In the genomic region with DNA sequence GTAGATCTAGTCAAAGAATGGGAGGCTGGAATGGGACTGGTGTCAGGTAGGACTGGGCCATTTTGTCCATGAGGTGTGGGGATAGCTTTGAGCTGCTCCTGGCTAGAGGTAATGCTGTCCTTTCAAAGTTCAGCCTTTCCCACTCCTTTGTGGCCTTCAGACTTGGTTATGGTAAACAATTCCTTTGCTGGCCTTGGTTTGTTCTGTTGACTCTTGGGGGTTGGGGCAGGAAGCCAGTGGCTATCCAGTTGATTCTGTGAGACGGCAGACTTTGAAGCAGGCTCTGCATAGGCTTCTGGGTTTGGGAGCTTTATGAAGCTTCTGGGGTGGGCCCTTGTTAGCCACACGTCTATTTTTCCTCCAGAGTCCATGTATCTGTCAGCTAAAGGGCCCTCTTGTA, we compare ENCODE assay signal across 16 mouse cellular contexts. TPM values are rescaled to one million over a fixed set of nuclear protein-coding genes. Genes with fewer than 3 reads are reported as not detected.
DNase-seq lines count a peak whose midpoint lies in the region; ATAC-seq and TF ChIP-seq lines count a peak whose summit lies in the region.
"Had no signal": no experiment of that assay in that cellular context is flagged by ENCODE, and none has a peak within 500 bp of the region (broad histone marks: within the 10 kb centered on the region; RNA-seq: fewer than 3 reads in every experiment).

No protein-coding gene starts in this region.

- no peaks in the 10 kb centered on the region for H3K79me2 ChIP-seq in heart, adult 2 months (replicated peaks; ENCODE audit: control insufficient read depth, insufficient read depth, low read length)

- peak overlapping the region; percentile 37 for H3K4me2 ChIP-seq in liver, embryonic 12.5 days
- peak overlapping the region; percentile 35 for H3K4me2 ChIP-seq in liver, embryonic 16.5 days (ENCODE audit: low read depth, low read length)
- H3K4me2 ChIP-seq: embryonic facial prominence, embryonic 12.5 days; forebrain, embryonic 15.5 days; heart, embryonic 13.5 days; hindbrain, embryonic 14.5 days had no signal

- DNase-seq in ovary, postnatal 36 days (ENCODE audit: low spot score), result peak; percentile 43
- no peak for DNase-seq in ovary, postnatal 14 days (ENCODE audit: low spot score)
- DNase-seq in yolk sac, embryonic 10.5 days (ENCODE audit: low spot score), result peak; percentile 84
- no peak for DNase-seq in heart, adult 2 months
- no peak for DNase-seq in hindbrain, embryonic 10.5 days (ENCODE audit: low spot score)
- DNase-seq: adrenal gland, adult 8-10 months; adrenal gland, postnatal 36 days; gastrocnemius, postnatal 14 days; heart, postnatal 4 days had no signal

- peak overlapping the region; percentile 77 for H3K27ac ChIP-seq in liver, embryonic 12.5 days
- H3K27ac ChIP-seq in liver, embryonic 16.5 days (ENCODE audit: low read length), result peak overlapping the region; percentile 82
- H3K27ac ChIP-seq in heart, adult 2 months, result no peak overlapping the region
- H3K27ac ChIP-seq in hindbrain, embryonic 10.5 days, result no peak overlapping the region
- H3K27ac ChIP-seq: embryonic facial prominence, embryonic 12.5 days; forebrain, embryonic 15.5 days; heart, embryonic 13.5 days; hindbrain, embryonic 14.5 days had no signal

- intact Hi-C loops in heart, adult 2 months (cut with DNase I), result no loop called here

- H3K9me3 ChIP-seq in liver, embryonic 12.5 days (replicated peaks), result no peaks in the 10 kb centered on the region
- H3K9me3 ChIP-seq in liver, embryonic 16.5 days (replicated peaks; ENCODE audit: control insufficient read depth, low read length), result no peaks in the 10 kb centered on the region
- no peaks in the 10 kb centered on the region for H3K9me3 ChIP-seq in hindbrain, embryonic 10.5 days
- H3K9me3 ChIP-seq: embryonic facial prominence, embryonic 12.5 days; forebrain, embryonic 15.5 days; heart, embryonic 13.5 days had no signal

- ATAC-seq in liver, embryonic 12.5 days, result no peak
- peak; percentile 2; the same call in 1 of the 2 replicates for ATAC-seq in liver, embryonic 16.5 days (ENCODE audit: low read depth)
- no peak for ATAC-seq in megakaryocyte-erythroid progenitor cell, adult 5-6 weeks (replicated peaks; ENCODE audit: low FRiP score, low TSS enrichment, poor library complexity, severe bottlenecking)
- ATAC-seq: forebrain, embryonic 15.5 days had no signal

- no peak for TF ChIP-seq EP300 in heart, adult 2 months (IDR thresholded peaks at IDR 0.05; ENCODE audit: insufficient read depth, low read depth, low read length)

- peaks cover 73% of the 10 kb centered on the region for H3K36me3 ChIP-seq in liver, embryonic 12.5 days
- H3K36me3 ChIP-seq in liver, embryonic 16.5 days (ENCODE audit: control insufficient read depth, insufficient read depth), result peaks cover 58% of the 10 kb centered on the region
- H3K36me3 ChIP-seq in heart, adult 2 months (ENCODE audit: control insufficient read depth, insufficient read depth, low read length), result no peaks in the 10 kb centered on the region; the same call in 1 of the 2 replicates
- H3K36me3 ChIP-seq in hindbrain, embryonic 10.5 days, result peaks cover 80% of the 10 kb centered on the region

- no peak overlapping the region for H3K4me3 ChIP-seq in liver, embryonic 12.5 days
- peak overlapping the region; percentile 10; the same call in 1 of the 2 replicates for H3K4me3 ChIP-seq in liver, embryonic 16.5 days (ENCODE audit: low read depth, low read length)
- H3K4me3 ChIP-seq in heart, adult 2 months, result no peak overlapping the region
- H3K4me3 ChIP-seq in hindbrain, embryonic 10.5 days, result no peak overlapping the region
- H3K4me3 ChIP-seq: embryonic facial prominence, embryonic 12.5 days; forebrain, embryonic 15.5 days; heart, embryonic 13.5 days had no signal

- no peak for TF ChIP-seq CTCF in heart, adult 2 months (IDR thresholded peaks at IDR 0.05)

- H3K9ac ChIP-seq in liver, embryonic 12.5 days, result 0 out of 2 replicates have a peak overlapping the region, but pooled peaks have one; percentile 14
- H3K9ac ChIP-seq in liver, embryonic 16.5 days (ENCODE audit: low read depth, low read length), result no peak overlapping the region; the same call in 1 of the 2 replicates
- H3K9ac ChIP-seq in heart, adult 2 months (ENCODE audit: low read depth, low read length), result no peak overlapping the region
- H3K9ac ChIP-seq: embryonic facial prominence, embryonic 12.5 days; forebrain, embryonic 15.5 days; heart, embryonic 13.5 days; hindbrain, embryonic 14.5 days had no signal

- H3K4me1 ChIP-seq in liver, embryonic 12.5 days, result peaks cover 48% of the 10 kb centered on the region
- peaks cover 22% of the 10 kb centered on the region for H3K4me1 ChIP-seq in liver, embryonic 16.5 days (ENCODE audit: control insufficient read depth, low read depth, low read length)
- peaks cover 3% of the 10 kb centered on the region for H3K4me1 ChIP-seq in heart, adult 2 months (ENCODE audit: control insufficient read depth, insufficient read depth, low read length)
- peaks cover 33% of the 10 kb centered on the region for H3K4me1 ChIP-seq in hindbrain, embryonic 10.5 days (replicated peaks)

- whole genome bisulfite sequencing in liver, embryonic 12.5 days (ENCODE audit: insufficient replicate concordance), result 74% methylated on average over 2 of the region's 2 CpGs
- WGBS in liver, embryonic 16.5 days (ENCODE audit: insufficient replicate concordance), result 59% methylated on average over 2 of the region's 2 CpGs
- 81% methylated on average over 2 of the region's 2 CpGs for WGBS in heart, adult 2 months
- 89% methylated on average over 2 of the region's 2 CpGs for WGBS in hindbrain, embryonic 10.5 days

- no peak for TF ChIP-seq POLR2A in heart, adult 2 months (IDR thresholded peaks at IDR 0.05; ENCODE audit: insufficient read depth, low read depth, low read length)

- H3K27me3 ChIP-seq in liver, embryonic 12.5 days (replicated peaks), result no peaks in the 10 kb centered on the region
- no peaks in the 10 kb centered on the region for H3K27me3 ChIP-seq in liver, embryonic 16.5 days (ENCODE audit: control insufficient read depth, insufficient read depth, low read depth, low read length)
- H3K27me3 ChIP-seq in heart, adult 2 months (ENCODE audit: control insufficient read depth, insufficient read depth, low read length), result no peaks in the 10 kb centered on the region
- no peaks in the 10 kb centered on the region for H3K27me3 ChIP-seq in hindbrain, embryonic 10.5 days (ENCODE audit: insufficient read depth, poor library complexity, severe bottlenecking)
- H3K27me3 ChIP-seq: embryonic facial prominence, embryonic 12.5 days; forebrain, embryonic 15.5 days; heart, embryonic 13.5 days had no signal

RNA-seq across cellular contexts. Expression of a gene that starts 3.9 kb away (rescaled TPM):
- polyA plus RNA-seq in liver, embryonic 12.5 days (2016; fragmentation: Nextera tagmentation; extraction: Ambion mirVana), result 80.0 and 82.2 TPM in 2 replicates
- 64.8 and 65.8 TPM in 2 replicates for polyA plus RNA-seq in liver, embryonic 16.5 days (2015; fragmentation: Nextera tagmentation; extraction: Ambion mirVana)
- 10 to 100 TPM; 54.7 to 58.2 TPM for total RNA-seq in heart, adult 2 months (2021)
- 35.0 and 43.2 TPM in 2 replicates for polyA plus RNA-seq in heart, adult 2 months (2012; rRNA removed)
- 49.6 and 63.7 TPM in 2 replicates for total RNA-seq in megakaryocyte-erythroid progenitor cell, adult 5-6 weeks (2014; fragmentation: Nextera tagmentation)
- 30.9 and 37.1 TPM in 2 replicates for total RNA-seq in megakaryocyte-erythroid progenitor cell, adult 5-6 weeks (2017)
- 93.6 and 94.4 TPM in 2 replicates for polyA plus RNA-seq in hindbrain, embryonic 10.5 days (2016; fragmentation: Nextera tagmentation; extraction: Ambion mirVana)

RNA-seq across cellular contexts. Expression of a gene that starts 13.0 kb away (rescaled TPM):
- polyA plus RNA-seq in liver, embryonic 12.5 days (2016; fragmentation: Nextera tagmentation; extraction: Ambion mirVana), result 12.3 and 12.4 TPM in 2 replicates
- polyA plus RNA-seq in liver, embryonic 16.5 days (2015; fragmentation: Nextera tagmentation; extraction: Ambion mirVana), result 18.2 and 19.9 TPM in 2 replicates
- total RNA-seq in heart, adult 2 months (2021), result 100 to 1,000 TPM; 141 to 157 TPM
- polyA plus RNA-seq in heart, adult 2 months (2012; rRNA removed), result 139 and 165 TPM in 2 replicates
- 0.25 TPM in 1 of 2 replicates, not detected in the other for total RNA-seq in megakaryocyte-erythroid progenitor cell, adult 5-6 weeks (2014; fragmentation: Nextera tagmentation)
- not detected in 2 replicates for total RNA-seq in megakaryocyte-erythroid progenitor cell, adult 5-6 weeks (2017)
- polyA plus RNA-seq in hindbrain, embryonic 10.5 days (2016; fragmentation: Nextera tagmentation; extraction: Ambion mirVana), result 30.0 and 38.5 TPM in 2 replicates

RNA-seq across cellular contexts. Expression of a gene that starts 31.9 kb away (rescaled TPM):
- polyA plus RNA-seq in liver, embryonic 12.5 days (2016; fragmentation: Nextera tagmentation; extraction: Ambion mirVana), result 8.3 and 8.4 TPM in 2 replicates
- polyA plus RNA-seq in liver, embryonic 16.5 days (2015; fragmentation: Nextera tagmentation; extraction: Ambion mirVana), result 5.9 and 6.2 TPM in 2 replicates
- total RNA-seq in heart, adult 2 months (2021), result 1 to 10 TPM; 2.7 to 3.2 TPM
- polyA plus RNA-seq in heart, adult 2 months (2012; rRNA removed), result 8.5 and 12.6 TPM in 2 replicates
- 16.9 and 32.3 TPM in 2 replicates for total RNA-seq in megakaryocyte-erythroid progenitor cell, adult 5-6 weeks (2014; fragmentation: Nextera tagmentation)
- total RNA-seq in megakaryocyte-erythroid progenitor cell, adult 5-6 weeks (2017), result 7.8 and 10.3 TPM in 2 replicates
- polyA plus RNA-seq in hindbrain, embryonic 10.5 days (2016; fragmentation: Nextera tagmentation; extraction: Ambion mirVana), result 8.3 and 10.5 TPM in 2 replicates

Comparison
In these comparisons a context has a peak if more than half of its experiments do, and no peak if none do; other contexts are left out.
1. DNase-seq: peak in ovary, postnatal 36 days (single experiment) and yolk sac, embryonic 10.5 days (single experiment); none in ovary, postnatal 14 days (single experiment), heart, adult 2 months (0 of 2) and hindbrain, embryonic 10.5 days (single experiment).
2. H3K27ac ChIP-seq: peak in liver, embryonic 12.5 days (single experiment) and liver, embryonic 16.5 days (single experiment); none in heart, adult 2 months (single experiment) and hindbrain, embryonic 10.5 days (single experiment).